Mouse (Mus musculus) cerebellum, adult 11-12 months (tissue): Measurements from ENCODE around the gene Ift74.
"Not testable (repeated sequence)": the region's sequence is repeated elsewhere in the genome, so short reads cannot be mapped to it uniquely, and the experiment has no call there.

Experiments
- DNase-seq: peaks from one replicate; pipeline ENCODE4 v3.0.0; 2022

Ift74 gene

GRCm38 (mm10) chr4:94613972-94614626 is at the start of gene Ift74:
TSS of gene Ift74 (plus strand) at chr4:94614491.
- DNase-seq, result peak; percentile 94

- no peak for DNase-seq
Measured at GRCm38 (mm10) chr4:94572677-94573076, 41.6 kb upstream of the Ift74 start.

- no peak for DNase-seq
Measured at GRCm38 (mm10) chr4:94591765-94592381, 22.4 kb upstream of the Ift74 start.

GRCm38 (mm10) chr4:94592709-94593108 is 21.6 kb upstream of the Ift74 start:
- no peak for DNase-seq

GRCm38 (mm10) chr4:94601395-94601794 is 12.9 kb upstream of the Ift74 start:
- DNase-seq, result peak; percentile 8

- no peak for DNase-seq
Measured at GRCm38 (mm10) chr4:94602496-94603030, 11.7 kb upstream of the Ift74 start.

- peak; percentile 88 for DNase-seq
Measured at GRCm38 (mm10) chr4:94603031-94603629, 11.2 kb upstream of the Ift74 start, which contains the start of gene Plaa. TSS of gene Plaa (minus strand) at chr4:94603244.

- DNase-seq, result no peak
Measured at GRCm38 (mm10) chr4:94604452-94605019, 9.8 kb upstream of the Ift74 start.

GRCm38 (mm10) chr4:94605591-94605990 is 8.7 kb upstream of the Ift74 start:
- DNase-seq, result no peak

GRCm38 (mm10) chr4:94610339-94610738 is 4.0 kb upstream of the Ift74 start:
- no peak for DNase-seq

GRCm38 (mm10) chr4:94614627-94615006 is 326 bp downstream of the Ift74 start:
- DNase-seq, result no peak

GRCm38 (mm10) chr4:94620077-94620476 is 5.8 kb downstream of the Ift74 start:
- DNase-seq, result no peak

- no peak for DNase-seq
Measured at GRCm38 (mm10) chr4:94643141-94643540, 28.9 kb downstream of the Ift74 start.

- DNase-seq, result no peak
Measured at GRCm38 (mm10) chr4:94649920-94650319, 35.6 kb downstream of the Ift74 start, which contains the start of gene Lrrc19. TSS of gene Lrrc19 (minus strand) at chr4:94650144.

GRCm38 (mm10) chr4:94650426-94651175 is 36.3 kb downstream of the Ift74 start:
- DNase-seq, result not testable (repeated sequence)

- DNase-seq, result no peak
Measured at GRCm38 (mm10) chr4:94669718-94670117, 55.4 kb downstream of the Ift74 start.

- no peak for DNase-seq
Measured at GRCm38 (mm10) chr4:94680662-94681061, 66.4 kb downstream of the Ift74 start.

GRCm38 (mm10) chr4:94681181-94681580 is 66.9 kb downstream of the Ift74 start:
- no peak for DNase-seq

- no peak for DNase-seq
Measured at GRCm38 (mm10) chr4:94682029-94682428, 67.7 kb downstream of the Ift74 start.

GRCm38 (mm10) chr4:94683305-94683704 is 69.0 kb downstream of the Ift74 start:
- DNase-seq, result no peak

GRCm38 (mm10) chr4:94689804-94690203 is 75.5 kb downstream of the Ift74 start:
- not testable (repeated sequence) for DNase-seq

GRCm38 (mm10) chr4:94691078-94691477 is 76.8 kb downstream of the Ift74 start:
- no peak for DNase-seq

- DNase-seq, result no peak
Measured at GRCm38 (mm10) chr4:94692175-94692574, 77.9 kb downstream of the Ift74 start.
